Mouse (Mus musculus): Measurements from ENCODE around the gene 3425401B19Rik.

Gene 3425401B19Rik

GRCm38 (mm10) chr14:32685124-32685826, at the start of gene 3425401B19Rik:
Gene 3425401B19Rik, minus strand, starts transcription at chr14:32685293.
- DNase-seq = no peak

GRCm38 (mm10) chr14:32732961-32733360, 47.9 kb upstream of the 3425401B19Rik start:
- no peak for DNase-seq

GRCm38 (mm10) chr14:32726864-32727263, 41.8 kb upstream of the 3425401B19Rik start:
- DNase-seq = no peak

- DNase-seq = no peak
These were observed 36.4 kb upstream of the 3425401B19Rik start for GRCm38 (mm10) chr14:32721461-32721860.

- no peak for DNase-seq
These were observed 31.8 kb upstream of the 3425401B19Rik start for GRCm38 (mm10) chr14:32716763-32717439.

- no peak for DNase-seq
These were observed 30.4 kb upstream of the 3425401B19Rik start for GRCm38 (mm10) chr14:32715489-32715888.

GRCm38 (mm10) chr14:32715076-32715475, 30.0 kb upstream of the 3425401B19Rik start:
- DNase-seq = no peak

GRCm38 (mm10) chr14:32709861-32710260, 24.8 kb upstream of the 3425401B19Rik start:
- DNase-seq = no peak

GRCm38 (mm10) chr14:32708756-32709155, 23.7 kb upstream of the 3425401B19Rik start:
- no peak for DNase-seq

GRCm38 (mm10) chr14:32707938-32708337, 22.8 kb upstream of the 3425401B19Rik start:
- DNase-seq = no peak

- no peak for DNase-seq
These were observed 15.9 kb upstream of the 3425401B19Rik start for GRCm38 (mm10) chr14:32700972-32701371.

- no peak for DNase-seq
These were observed 13.5 kb upstream of the 3425401B19Rik start for GRCm38 (mm10) chr14:32698556-32698955.

GRCm38 (mm10) chr14:32697774-32698173, 12.7 kb upstream of the 3425401B19Rik start:
- DNase-seq = no peak

- DNase-seq = no peak
These were observed 11.3 kb upstream of the 3425401B19Rik start for GRCm38 (mm10) chr14:32696344-32696743.

- DNase-seq = no peak
These were observed 10.8 kb upstream of the 3425401B19Rik start for GRCm38 (mm10) chr14:32695906-32696305.

- no peak for DNase-seq
These were observed 373 bp downstream of the 3425401B19Rik start for GRCm38 (mm10) chr14:32684735-32685105.

- DNase-seq = peak in 1 of 2 experiments; percentile 18
These were observed 935 bp downstream of the 3425401B19Rik start for GRCm38 (mm10) chr14:32683982-32684734.

- peak; percentile 32 to 33 for DNase-seq
These were observed 1.7 kb downstream of the 3425401B19Rik start for GRCm38 (mm10) chr14:32683251-32683838.

- no peak for DNase-seq
These were observed 2.6 kb downstream of the 3425401B19Rik start for GRCm38 (mm10) chr14:32682536-32682935.

GRCm38 (mm10) chr14:32681603-32682002, 3.5 kb downstream of the 3425401B19Rik start:
- DNase-seq = no peak

GRCm38 (mm10) chr14:32678565-32678964, 6.5 kb downstream of the 3425401B19Rik start:
- DNase-seq = no peak

GRCm38 (mm10) chr14:32673178-32673577, 11.9 kb downstream of the 3425401B19Rik start:
- DNase-seq = no peak

GRCm38 (mm10) chr14:32663099-32663498, 22.0 kb downstream of the 3425401B19Rik start:
- no peak for DNase-seq
